Mouse (Mus musculus) T-helper 2 cell (primary cell): ENCODE measurements at regions not wholly inside any gene's neighbourhood (a gene's known extent, or its start where the extent isn't known, plus 50 kb on each side); places are given as distances from the start of the nearest gene placed in this dataset.

ENCODE experiments used
- in situ Hi-C: fragments of 300-600 bp; cut with MboI, MseI; formaldehyde crosslinking; loops from one replicate; pipeline ENCODE4 v1.15.1; 2025; ENCODE audit warnings: high pct_unique_total_duplicates

DNA sequence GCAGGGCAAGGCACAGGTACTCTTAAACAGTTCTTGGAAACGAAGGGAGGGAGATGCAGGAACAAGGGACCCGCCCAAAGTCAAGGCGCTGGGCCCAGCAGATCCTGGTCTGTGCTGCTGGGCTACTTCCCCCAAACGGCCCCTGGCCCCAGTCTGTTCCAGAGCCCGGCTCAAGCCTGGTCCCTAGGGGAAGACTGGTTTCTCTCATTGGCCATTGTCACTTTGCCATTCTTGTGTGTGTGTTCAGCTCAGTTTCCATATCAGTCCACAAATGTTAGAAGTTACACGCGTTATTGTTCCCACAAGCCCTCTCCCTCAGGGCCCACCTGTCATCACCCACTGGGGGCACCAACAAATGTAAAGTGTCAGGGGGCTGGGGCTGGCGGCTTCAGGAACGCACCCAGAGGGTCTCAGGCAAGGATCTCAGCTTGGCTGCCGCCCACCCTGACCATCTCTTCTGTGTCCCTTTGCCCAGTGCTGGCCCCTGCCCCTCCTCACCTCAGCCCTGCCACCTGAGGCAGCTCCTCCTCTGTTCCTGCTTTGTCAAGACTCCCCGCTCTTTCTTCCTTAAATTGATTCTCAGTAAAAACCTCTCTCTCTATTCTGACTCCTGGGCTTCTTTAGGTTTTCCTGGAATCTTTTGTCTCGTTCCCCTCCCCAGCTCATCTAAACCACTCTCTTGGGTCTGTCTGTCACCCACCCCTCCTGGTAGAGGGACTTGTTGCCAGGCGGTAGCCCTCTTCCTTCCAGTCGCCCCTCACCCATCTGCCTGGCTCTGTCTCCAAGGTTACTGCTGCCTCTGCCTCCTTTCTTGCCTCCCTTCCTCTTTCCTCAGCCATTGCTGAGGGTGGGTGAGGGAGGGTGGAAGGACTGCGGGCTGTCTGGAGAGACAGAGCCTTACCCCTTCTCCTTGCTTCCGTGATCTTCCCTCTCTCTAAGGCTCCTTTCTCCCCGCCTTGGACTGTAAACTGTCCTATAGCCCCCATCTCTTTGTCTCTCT is 69.2 kb upstream of the 4931429L15Rik start:
- in situ Hi-C loops: no loop called here

DNA sequence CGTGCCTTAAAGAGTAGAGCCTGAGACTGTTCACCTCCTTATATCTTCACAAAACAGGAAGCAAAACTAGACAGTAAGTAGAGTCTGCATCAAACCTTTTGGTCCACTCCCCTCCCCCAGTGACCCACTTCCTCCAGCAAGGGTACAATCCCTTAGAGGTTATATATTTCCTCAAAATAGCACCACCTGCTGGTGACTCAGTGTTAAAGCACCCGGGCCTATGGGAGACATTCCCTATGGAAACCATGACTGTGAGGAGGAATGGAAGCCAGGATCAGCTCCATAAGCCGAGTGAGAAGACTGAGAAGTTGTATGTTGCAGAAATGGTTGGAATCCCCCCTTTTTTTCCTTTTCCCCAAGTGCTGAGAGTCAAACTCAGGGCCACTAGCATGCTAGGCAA is 66.5 kb upstream of the 4931429L15Rik start:
- in situ Hi-C loops: no loop called here

DNA sequence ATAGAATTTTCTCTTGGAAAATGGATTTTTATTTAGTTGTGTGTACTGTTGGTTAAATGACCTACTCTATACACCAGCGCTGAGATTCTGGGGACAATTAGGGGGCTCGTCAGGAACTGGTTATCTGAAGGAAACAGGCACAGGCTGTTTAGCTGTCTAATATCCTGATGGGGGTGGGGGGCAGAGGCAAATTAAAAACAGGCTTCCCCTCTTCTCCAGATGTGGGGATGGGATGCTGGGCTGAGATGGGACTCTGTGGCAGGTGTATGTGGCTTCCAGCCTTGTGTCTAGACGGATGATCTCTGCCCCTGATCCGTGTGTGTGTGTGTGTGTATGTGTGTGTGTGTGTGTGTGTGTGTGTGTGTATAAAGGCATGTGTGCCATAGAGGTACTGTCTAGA is 61.6 kb upstream of the 4931429L15Rik start:
- in situ Hi-C loops: no loop called here

DNA sequence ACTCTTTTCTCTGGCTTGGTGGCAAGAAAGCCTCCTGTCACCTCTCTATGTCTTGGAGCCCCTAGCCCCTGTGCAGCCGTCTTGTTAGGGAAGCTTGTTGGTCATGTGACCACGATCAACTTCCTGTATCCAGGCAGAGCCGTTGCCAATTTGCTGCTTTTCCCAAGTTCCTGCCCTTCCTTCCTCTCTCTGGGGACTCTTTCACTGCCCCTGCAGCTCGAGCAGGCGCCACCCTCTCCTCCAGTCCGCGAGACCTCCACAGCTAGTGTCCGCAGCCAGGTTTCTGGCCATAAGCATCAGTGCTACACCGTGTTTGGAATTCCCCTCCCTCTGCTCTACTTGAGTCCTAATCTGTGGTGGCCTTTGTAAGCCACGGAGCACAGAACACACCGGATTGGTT is 59.7 kb upstream of the 4931429L15Rik start:
- in situ Hi-C loops: no loop called here

DNA sequence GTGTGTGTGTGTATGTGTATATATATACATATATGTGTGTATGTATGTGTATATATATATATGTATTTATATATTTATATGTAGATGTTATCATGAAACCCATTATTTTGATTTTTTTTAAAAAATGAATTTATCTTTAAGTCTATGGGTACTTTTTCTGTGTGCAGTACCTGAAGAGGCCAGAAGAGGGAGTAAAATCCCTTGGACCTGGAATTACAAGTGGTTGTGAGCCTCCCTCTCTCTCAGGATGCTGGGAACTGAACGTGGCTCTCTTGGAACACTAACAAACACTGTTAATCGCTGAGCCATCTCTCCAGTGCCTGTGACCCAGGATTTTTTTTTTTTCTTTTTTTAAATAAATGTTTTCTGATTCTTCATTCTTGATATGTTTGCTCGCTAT is 58.6 kb upstream of the 4931429L15Rik start:
- in situ Hi-C loops: no loop called here
